Mouse (Mus musculus) myocyte (in vitro differentiated cells): ENCODE data around the gene St6galnac3.

ENCODE experiments used
- CEBPB ChIP-seq: IDR thresholded peaks from 2 replicates; pipeline ENCODE4 v1.6.1; 2011; ENCODE audit warnings: mild to moderate bottlenecking, moderate library complexity; ENCODE audit not compliant: poor library complexity, insufficient read depth, severe bottlenecking
- E2F4 ChIP-seq: IDR thresholded peaks from one replicate; pipeline ENCODE4 v1.6.1; 2011; ENCODE audit warnings: mild to moderate bottlenecking, control low read depth, moderate library complexity; ENCODE audit not compliant: insufficient read depth
- MAX ChIP-seq: IDR thresholded peaks from one replicate; pipeline ENCODE4 v1.6.1; 2011; ENCODE audit warnings: low read depth, mild to moderate bottlenecking, control low read depth
- MYOD1 ChIP-seq, 3 experiments: IDR thresholded peaks; one replicate each; pipeline ENCODE4 v1.6.1; 2011; ENCODE audit warnings: control low read depth in 2 of 3, low read depth in 2 of 3, mild to moderate bottlenecking in 2 of 3, moderate library complexity in 1 of 3; ENCODE audit not compliant: insufficient read length in 2 of 3, control insufficient read depth in 1 of 3
- MYOG ChIP-seq, 3 experiments: IDR thresholded peaks; one replicate each; pipeline ENCODE4 v1.6.1; 2011; ENCODE audit warnings: control low read depth in 2 of 3, low read depth in 2 of 3, mild to moderate bottlenecking in 2 of 3; ENCODE audit not compliant: insufficient read length in 2 of 3, control insufficient read depth in 1 of 3, insufficient read depth in 1 of 3
- POLR2A ChIP-seq: IDR thresholded peaks from one replicate; pipeline ENCODE4 v1.6.1; 2011; ENCODE audit warnings: low read depth, mild to moderate bottlenecking, control low read depth, moderate library complexity; ENCODE audit not compliant: insufficient read length
- POLR2AphosphoS2 ChIP-seq: IDR thresholded peaks from one replicate; pipeline ENCODE4 v1.6.1; 2011; ENCODE audit warnings: low read depth, control low read depth; ENCODE audit not compliant: insufficient read length
- REST ChIP-seq: IDR thresholded peaks from one replicate; pipeline ENCODE4 v1.6.1; 2011; ENCODE audit warnings: mild to moderate bottlenecking, control low read depth, moderate library complexity; ENCODE audit not compliant: insufficient read depth, insufficient read length
- SRF ChIP-seq: IDR thresholded peaks from one replicate; pipeline ENCODE4 v1.6.1; 2011; ENCODE audit warnings: low read depth; ENCODE audit not compliant: control insufficient read depth, insufficient read length
- TCF12 ChIP-seq: IDR thresholded peaks from one replicate; pipeline ENCODE4 v1.6.1; 2011; ENCODE audit warnings: mild to moderate bottlenecking, control low read depth; ENCODE audit not compliant: poor library complexity, insufficient read depth, severe bottlenecking
- TCF3 ChIP-seq: IDR thresholded peaks from one replicate; pipeline ENCODE4 v1.6.1; 2011; ENCODE audit warnings: low read depth, control low read depth; ENCODE audit not compliant: insufficient read length

DNA sequence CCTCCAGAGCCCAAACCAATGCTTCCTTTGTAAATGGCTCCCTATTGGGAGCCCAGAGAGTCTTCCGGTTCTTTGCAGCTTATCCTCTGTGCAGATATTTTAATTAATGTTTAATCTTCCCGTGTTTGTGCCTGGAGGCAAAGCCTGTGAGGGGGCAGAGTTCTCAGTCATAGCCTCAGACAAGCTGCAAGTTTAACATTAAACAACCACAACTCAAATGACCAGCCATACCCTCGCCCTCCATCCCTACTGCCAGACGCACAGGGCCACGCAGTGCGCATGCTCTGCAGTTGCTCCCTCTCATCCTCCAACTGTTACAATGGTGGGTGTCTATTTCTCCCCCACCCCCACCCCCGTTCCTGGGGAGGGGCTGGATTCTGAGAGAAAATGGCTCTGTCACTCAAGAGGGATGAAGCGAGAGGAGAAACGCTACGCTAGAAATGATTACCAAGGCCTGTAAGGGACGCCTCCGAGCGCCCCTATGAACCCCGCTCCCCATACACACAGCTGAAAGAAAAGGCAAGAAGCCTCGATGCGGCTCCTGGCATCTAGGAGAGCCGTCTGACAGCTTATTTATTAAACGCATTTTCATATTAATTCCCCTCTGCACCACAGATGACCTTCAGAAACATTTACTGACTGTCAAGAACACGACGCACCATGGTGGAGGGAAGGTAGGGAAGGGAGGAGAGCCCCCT lies 81.0 kb downstream of the St6galnac3 start:
- no peak for TF ChIP-seq POLR2A
- TF ChIP-seq MAX: no peak
- TF ChIP-seq TCF3: no peak
- TF ChIP-seq MYOG (IDR thresholded peaks at IDR 0.05; ENCODE audit: control insufficient read depth in 1 of 3, insufficient read depth in 1 of 3, insufficient read length in 2 of 3, low read depth in 2 of 3): no peak
- no peak for TF ChIP-seq CEBPB
- no peak for TF ChIP-seq TCF12
- no peak for TF ChIP-seq POLR2AphosphoS2
- no peak for TF ChIP-seq E2F4
- TF ChIP-seq SRF: no peak
- TF ChIP-seq REST: no peak
- TF ChIP-seq MYOD1 (IDR thresholded peaks at IDR 0.05; ENCODE audit: control insufficient read depth in 1 of 3, insufficient read length in 2 of 3, low read depth in 2 of 3): no peak
